Mouse (Mus musculus) G1E-ER4 (cell line): ENCODE measurements around the gene Lman1l. TPM values are rescaled to one million over a fixed set of nuclear protein-coding genes. Genes with fewer than 3 reads are reported as not detected.

ENCODE experiments used
- GATA1 ChIP-seq: IDR thresholded peaks from one replicate; pipeline ENCODE4 v1.8.0; 2012; ENCODE audit warnings: low read length, inconsistent platforms
- polyA plus RNA-seq: library from polyadenylated mRNA; stranded (reverse); fragments of >175 nt; gene quantifications from 2 replicates; pipeline ENCODE4 v1.2.3, GENCODE M21; 2012

Gene Lman1l
- polyA plus RNA-seq, 1 experiment, result not detected

DNA sequence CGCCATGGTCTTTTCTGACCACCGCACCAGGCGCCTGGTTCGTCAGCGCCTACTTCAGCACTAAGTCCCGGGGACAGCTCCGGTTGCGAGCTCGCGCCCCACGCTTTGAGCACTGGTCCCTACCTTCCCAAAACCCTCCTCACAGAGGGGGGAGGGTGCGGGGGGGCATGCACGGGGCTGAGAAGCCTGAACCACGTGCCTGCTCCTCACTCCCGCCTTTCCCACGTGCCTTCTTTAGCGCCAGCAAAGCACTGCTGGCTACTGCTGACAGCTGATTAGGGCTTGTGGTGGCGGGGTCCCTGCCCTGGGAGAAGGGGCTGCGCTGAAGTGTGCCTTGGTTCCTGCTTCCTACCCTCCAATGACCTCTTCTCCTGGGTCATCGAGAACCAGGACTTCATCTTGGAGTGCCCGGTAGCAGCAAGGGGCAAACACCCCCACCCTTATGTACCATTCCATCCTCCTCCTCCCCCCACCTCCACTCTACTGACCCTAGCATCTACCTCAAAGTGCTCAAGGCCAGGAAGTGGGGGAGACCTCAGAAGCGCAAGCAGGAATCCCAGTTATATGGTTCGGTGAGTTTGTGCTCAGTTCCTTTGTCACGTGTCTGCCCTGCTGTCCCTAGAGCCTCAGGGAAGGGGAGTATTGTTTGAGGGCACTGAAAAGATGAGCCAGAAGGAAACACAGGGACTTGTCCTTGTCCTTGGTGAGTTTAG lies 14.3 kb downstream of the Lman1l start, which contains the start of gene Cplx3:
Gene Cplx3 (minus strand): TSS at position 143 of the 713 bp plus-strand sequence.
- TF ChIP-seq GATA1, result no peak

DNA sequence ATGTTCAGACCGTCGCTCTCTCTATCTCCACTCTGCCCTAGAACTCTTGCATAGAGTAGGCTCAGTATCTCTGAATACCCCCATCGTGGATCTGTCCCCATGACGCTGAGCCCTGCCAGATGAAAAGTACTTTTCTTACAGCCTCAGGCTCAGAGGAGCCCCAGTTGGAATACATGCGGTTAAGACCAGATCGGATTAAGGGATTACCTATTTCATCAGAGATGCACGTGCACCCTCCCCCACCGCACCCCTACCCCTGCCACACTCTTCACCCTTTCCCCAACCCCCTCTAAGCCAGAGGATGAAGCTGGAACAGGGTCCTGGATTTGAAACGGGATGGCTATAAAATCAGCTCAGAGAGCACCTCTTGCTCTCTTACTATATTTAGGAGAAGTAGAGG lies 15.1 kb downstream of the Lman1l start:
- no peak for TF ChIP-seq GATA1

DNA sequence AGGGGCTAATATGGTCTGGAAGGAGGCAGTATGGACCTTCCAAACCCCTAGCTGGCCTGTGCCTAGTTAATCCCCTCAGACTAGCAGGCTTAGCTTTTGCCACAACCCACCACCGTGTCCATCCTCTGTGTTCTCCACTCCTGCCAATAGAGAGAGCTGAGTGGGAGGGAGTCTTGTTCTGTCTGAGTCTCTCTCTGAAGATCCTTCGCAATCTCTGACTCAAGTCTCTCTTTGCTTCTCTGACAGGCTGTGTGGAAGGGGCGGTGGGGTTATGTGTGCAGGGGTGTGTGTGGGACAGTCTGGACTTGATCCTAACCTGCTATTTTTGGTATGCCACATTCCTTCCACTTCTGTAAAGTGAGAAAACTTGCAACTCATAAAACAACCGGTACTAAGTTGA lies 15.7 kb downstream of the Lman1l start:
- no peak for TF ChIP-seq GATA1

DNA sequence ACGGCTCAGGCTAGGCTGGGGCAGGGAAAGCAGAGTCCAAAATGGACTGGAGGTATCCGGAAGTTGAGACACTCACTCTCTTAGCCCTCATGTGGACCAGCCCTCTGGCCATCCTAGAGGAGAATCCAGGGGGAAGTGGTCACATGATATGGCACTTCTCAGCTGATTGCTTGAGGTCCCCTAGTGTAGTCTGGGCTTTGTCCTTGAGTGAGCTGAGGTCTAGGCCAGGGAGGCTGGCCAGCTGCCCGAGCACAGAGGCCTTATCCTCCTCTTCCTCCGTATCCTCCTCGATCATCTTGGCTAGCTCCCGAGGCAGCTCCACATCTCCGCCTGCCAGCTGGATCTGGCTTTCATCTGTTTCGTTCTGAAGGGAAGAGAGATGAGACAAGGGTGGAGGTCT lies 18.5 kb downstream of the Lman1l start:
- no peak for TF ChIP-seq GATA1

DNA sequence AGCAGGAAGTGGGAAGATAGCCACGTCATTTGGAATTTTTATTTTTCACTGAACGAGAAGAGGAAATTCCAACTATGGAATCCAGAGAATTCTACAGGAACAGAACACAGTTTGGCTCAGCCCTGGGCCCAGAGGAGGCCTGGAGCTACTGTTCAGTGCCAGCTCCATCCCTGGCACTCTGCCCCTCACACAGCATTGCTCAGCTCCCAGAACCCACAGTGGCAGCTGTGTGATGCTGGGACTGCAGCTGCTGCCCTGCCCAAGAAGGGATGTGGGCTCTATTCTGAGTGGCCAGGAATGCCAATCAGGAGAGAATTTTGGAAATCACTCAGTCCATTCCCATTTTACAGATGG lies 19.2 kb downstream of the Lman1l start:
- TF ChIP-seq GATA1, result no peak

DNA sequence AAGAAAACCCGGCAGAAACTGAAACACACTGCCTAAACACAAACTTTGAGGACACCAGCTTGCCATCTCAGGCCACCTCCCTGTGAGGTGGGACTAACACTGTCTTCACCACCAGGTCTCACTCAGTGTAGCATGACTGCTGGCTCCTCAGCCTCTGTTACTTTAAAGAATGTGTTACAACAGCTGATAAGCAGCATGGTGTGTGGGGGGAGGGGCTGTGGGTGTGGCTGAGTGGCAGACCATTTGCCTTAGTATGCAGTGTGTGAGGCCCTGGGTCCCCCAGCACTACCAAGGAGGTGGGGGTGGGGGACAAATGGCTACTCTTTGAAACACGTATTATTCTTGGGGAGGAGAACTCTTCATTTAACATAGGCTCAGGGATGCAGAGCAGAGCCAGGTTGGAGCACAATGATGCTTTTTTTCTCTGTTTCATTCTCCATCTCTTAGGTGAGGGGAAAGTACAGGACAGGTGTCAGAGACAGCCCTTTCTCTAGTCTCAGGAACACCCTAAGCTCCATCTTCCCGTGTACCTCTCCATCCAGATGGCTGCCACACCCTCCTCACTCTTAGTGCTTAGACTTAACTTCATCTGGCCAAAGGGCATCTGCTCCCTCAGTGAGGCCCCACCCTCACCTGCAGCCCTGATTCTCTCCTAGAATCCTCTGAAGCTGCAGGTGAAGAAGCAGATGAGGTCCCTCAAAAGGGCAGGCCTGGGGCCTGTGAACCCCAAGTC lies 19.8 kb downstream of the Lman1l start:
- no peak for TF ChIP-seq GATA1

DNA sequence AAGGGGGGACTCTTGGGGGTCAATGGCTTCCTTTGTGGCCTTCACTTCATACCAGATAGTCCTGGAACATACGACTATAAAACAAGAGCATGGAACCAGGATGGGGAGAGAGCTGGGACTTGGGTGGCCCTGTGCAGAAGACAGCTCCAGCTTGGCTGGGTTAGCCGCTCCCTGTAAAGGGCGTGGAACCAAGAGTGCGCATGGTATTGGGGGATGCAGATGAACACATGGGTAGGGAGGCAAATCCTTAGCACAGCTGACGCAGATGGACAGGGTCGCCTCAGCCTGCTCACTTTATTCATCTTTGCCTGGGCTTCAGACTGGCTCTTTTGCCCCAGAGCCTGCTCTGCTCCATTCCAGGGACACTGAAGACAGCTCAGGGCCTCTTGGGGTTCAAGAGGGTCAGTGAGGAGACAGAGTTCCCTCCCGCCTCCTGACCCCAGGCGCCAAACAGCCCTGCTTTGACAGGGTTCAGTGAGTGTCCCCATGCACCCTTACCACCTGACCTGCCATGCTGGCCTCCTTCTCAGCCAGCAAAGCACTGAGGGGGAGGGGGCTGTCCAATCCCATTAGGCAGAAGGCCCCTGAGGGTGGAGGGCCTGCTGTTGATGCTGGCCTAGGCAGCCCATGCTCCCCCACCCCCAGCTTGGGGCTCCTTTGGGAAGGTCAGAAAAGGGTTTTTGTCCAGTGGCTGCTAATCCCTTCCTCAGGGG lies 21.6 kb downstream of the Lman1l start:
- no peak for TF ChIP-seq GATA1

DNA sequence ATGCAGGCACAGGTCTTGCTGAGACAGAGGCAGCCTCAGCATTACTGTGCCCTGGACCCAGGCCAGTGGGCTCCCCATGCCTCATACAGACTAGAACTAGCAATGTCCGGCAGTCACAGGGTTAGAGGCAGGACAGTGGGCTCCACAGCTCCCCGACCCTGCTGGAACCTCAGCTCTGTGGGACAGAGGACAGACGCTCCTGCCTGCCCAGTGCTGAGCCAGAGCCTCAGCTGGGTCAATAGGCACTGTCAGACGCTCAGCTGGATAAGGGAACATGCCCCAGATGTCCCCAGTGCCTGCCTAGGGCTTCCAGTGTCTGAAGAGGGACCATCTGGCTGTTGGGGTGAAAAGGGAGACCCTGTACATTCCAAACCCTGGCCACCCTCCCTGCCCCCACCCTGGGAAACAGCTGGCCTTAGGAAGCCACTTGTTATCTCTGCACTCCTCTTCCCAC lies 22.6 kb downstream of the Lman1l start:
- TF ChIP-seq GATA1, result no peak

DNA sequence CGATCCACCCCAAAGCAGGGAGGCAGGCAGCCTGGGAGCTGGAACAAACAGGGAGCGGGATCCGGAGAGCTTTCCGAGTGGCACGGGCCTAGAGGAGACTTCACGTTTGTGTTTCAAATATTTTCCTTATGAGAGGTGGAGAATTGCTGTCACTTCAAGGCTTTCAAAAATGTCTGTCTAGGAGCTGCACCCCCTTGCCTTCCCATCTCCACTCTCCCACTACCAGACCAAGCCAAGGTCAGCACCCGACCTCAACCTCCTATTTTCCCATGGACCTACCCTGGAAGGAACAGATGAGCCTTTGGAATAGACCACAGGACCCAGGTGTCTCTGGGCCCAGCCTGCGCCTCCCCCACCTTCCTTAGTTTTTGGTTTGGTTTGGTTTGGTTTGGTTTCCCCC lies 23.3 kb downstream of the Lman1l start:
- no peak for TF ChIP-seq GATA1

DNA sequence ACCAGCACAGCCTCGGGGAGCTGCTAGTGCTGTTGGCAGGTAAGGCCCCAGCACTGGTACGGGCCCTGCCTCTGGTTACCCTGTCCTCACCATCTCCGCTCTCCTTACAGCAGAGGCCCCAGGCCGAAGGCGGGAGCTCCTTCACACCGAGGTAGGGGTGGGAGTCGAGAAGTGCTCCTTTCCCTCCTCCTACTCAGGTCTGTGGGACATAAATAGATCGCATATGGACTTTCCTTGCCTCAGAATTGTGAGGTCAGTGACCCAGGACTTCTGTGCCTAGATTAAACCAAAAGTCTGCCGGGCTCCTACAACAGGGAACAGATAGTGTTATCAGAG lies 26.4 kb downstream of the Lman1l start:
- no peak for TF ChIP-seq GATA1

DNA sequence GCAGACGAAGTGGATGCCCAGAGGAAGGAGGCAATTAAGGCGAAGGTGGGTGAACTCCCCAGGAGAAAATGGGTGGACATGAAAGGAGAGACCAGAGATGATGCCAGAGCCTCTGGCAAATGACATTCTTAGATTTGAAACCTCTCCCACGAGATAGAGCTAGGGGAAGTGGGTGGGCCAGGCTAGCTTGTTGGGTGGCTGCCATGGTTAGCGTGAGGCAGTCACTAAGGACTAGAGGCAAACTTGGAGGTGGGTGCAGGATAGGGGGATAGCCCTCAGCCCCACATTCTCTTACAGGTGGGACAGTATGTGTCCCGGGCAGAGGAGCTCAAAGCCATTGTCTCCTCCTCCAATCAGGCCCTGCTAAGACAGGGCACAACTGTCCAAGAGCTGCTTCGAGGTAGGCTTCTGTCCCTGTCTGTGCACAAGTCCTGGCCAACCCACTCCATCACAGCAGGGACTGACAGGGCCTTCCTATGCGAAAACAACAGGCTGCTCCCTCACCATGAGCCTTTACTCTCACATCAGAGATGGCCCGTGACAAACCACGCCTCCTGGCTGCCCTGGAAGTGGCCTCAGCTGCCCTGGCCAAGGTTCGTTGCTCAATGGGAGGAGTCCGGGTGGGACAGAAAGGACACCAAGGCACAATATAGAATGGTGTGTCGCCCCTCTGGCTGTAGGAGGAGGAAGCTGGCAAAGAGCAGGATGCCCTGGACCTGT lies 27.0 kb downstream of the Lman1l start:
- no peak for TF ChIP-seq GATA1

DNA sequence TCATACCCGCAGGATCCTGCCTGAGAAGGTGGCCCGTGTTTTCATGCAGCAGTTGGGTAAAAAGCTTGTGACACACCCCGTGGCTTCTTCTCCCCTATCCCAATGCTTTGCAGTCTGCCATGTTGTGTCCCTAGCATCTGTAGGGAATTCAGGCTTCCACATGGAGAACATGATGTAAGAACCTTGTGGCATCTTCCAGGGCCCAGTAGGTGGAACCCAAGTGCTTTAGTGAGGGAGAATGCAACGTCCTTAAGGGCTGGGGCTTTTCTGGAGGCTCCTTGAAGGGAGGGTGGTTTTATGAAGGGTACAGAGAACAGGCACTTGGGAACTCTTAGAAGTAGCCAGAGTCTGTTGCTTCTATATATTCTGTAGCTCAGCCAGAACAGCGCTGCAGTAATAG lies 29.8 kb downstream of the Lman1l start:
- TF ChIP-seq GATA1, result no peak

DNA sequence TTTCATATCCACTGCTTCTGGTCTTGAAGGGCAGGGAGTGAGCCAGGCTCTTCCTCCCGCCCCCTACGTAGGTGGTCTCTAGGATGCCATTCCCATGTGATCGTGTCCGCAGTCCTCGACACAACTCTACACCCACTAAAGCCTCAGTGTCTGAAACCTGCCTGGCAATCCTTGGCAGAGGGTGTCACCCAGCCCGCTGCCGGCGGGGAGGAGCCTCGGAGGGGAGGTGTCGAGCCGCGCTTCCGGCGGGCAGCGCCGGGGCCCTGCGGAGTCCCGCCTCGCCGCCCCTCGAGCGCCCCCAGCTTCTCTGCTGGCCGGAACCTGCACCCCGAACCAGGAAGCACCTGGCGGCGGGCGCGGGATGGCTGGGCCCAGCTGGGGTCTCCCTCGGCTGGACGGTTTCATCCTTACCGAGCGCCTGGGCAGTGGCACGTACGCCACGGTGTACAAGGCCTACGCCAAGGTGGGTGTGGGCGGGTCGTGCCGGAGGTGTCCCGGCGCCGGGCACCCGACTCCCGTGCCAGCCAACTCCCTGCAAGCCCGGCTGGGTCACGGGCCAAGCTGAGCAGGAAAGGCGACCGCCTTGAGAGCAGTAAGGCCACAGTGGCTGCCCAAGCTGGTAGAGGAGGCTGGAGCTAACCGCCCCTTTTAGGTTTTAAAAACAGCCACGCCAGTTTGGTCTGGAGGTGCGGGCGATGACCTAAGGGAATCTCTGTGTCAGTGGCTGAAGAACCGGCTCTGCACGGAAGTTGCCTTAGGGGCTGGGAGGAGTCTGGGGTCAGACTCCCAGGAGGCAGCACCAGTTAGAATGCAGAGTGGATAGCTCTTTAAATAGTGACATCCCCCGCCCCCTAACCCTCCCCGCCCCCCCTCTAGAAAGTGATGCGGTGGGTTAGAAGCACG lies 31.1 kb downstream of the Lman1l start, which contains the start of gene Ulk3:
Gene Ulk3 (plus strand): TSS at position 229 of the 903 bp plus-strand sequence.
- no peak for TF ChIP-seq GATA1

DNA sequence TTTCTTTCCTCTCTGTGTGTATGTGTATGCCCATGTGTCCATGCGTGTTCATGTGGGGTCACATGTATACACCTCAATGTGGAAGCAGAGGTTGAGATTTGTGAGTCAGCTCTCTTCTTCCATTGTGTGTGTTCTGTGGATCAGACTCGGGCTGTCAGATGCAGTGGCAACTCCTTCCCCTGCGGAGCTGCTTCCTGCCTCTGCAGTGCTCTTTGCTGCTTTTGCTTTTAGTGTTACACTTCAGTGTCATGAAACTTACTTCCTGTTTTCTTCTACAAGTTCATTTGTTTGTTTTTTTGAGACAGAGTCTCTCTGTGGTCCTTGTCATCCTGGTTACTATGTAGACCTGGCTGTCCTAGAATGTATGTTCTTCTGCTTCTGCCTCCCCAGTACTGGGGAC lies 35.6 kb downstream of the Lman1l start:
- TF ChIP-seq GATA1, result no peak
